Mouse (Mus musculus) layer of hippocampus, postnatal 25 days (tissue): ENCODE results near the gene Pigz. TPM values are rescaled to one million over a fixed set of nuclear protein-coding genes. Genes with fewer than 3 reads are reported as not detected.

Experiments
- DNase-seq, 2 experiments: peaks; one replicate each; pipeline ENCODE4 v3.0.0; 2022; ENCODE audit warnings: mixed read lengths in 2 of 2, low spot score in 1 of 2; ENCODE audit errors: extremely low spot score in 1 of 2
- total RNA-seq, 2 experiments: library from RNA; stranded (reverse); gene quantifications; 2 replicates each; pipeline ENCODE4 v1.2.3; 2021

Pigz gene
- 10 to 100 TPM; 15.4 to 20.9 TPM for total RNA-seq

DNA sequence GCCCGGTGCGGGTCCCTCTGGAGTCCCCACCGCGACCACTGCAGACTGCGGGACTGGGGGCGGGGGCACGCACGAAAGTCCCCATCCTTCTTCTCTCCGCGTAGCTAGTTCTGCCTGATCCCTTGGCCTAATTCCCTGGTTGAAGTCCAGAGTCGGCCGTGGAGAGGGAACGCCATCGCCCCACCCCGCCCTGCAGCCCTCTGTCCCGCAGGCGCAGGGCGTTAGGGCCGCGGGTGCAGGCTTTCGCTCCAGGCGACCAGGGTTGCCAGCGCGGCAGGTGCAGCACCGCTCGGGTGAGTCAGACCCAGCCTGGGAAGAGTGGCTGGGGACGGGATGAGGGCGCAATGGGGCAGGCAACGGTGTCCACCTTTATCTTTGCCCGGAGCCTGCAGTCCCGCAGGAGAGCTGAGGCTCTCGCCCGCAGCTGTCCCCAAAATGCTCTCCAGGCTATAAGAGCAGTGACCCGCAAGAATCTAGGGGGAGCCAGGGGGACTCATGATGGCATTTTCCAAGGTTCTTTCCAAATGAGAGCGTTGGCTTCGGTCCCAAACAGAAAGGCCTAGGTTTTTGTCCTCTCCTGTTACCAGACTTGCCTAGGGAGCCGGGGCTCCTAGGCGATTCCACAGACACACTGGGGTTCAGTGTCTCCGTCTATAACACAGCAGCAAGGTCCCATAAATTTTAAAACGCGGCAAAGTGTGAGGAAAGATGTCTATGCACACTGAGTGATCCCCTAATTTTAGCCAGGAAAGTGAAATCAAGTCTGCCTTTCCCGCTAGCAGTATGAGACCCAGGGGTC lies at the start of gene Pigz:
Gene Pigz, plus strand, starts transcription at position 101 of the 799 bp plus-strand sequence.
- peak in 1 of 2 experiments; percentile 50 for DNase-seq

DNA sequence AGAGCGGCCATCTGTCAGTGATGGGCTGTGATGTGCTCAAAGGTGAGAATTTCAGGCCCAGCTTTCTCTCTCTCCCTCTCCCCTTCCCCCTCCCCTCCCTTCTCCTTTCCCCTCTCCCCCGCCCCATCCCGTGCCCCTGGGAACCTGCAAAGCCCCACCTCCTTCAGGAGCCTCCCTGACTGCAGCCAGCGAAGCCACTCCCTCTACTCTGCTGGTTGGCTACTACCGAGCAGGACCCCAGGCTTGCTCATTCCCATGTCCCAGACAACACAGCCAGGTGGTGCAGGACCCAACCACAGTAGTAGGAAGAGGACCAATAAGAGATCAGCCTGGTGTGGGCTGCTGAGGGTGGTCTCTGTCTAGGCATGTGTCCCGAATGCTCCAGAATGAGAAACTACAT lies 49.7 kb upstream of the Pigz start:
- DNase-seq: no peak

DNA sequence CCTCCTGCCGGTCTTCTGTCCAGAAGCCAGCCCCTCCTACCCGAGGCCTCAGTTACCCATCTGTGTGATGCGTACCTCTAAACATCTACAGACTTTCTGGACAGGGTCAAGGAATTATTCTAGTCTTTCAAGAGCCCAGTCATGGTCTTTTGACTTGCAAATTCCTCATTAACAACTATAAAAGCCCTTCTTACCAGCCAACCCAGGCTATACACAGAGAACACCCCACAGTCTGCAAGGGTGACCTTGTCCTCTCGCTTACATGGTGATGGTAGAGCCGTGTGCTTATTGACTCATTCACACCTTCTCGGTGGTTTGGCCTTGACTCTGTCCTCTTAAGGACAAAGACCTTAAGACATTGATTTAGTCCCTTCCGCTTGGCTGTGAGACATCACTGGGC lies 42.7 kb upstream of the Pigz start:
- DNase-seq: no peak

- DNase-seq: no peak
Observed at GRCm38 (mm10) chr16:31893396-31894141, 40.1 kb upstream of the Pigz start.

GRCm38 (mm10) chr16:31896971-31897774 lies 36.5 kb upstream of the Pigz start:
- no peak for DNase-seq

DNA sequence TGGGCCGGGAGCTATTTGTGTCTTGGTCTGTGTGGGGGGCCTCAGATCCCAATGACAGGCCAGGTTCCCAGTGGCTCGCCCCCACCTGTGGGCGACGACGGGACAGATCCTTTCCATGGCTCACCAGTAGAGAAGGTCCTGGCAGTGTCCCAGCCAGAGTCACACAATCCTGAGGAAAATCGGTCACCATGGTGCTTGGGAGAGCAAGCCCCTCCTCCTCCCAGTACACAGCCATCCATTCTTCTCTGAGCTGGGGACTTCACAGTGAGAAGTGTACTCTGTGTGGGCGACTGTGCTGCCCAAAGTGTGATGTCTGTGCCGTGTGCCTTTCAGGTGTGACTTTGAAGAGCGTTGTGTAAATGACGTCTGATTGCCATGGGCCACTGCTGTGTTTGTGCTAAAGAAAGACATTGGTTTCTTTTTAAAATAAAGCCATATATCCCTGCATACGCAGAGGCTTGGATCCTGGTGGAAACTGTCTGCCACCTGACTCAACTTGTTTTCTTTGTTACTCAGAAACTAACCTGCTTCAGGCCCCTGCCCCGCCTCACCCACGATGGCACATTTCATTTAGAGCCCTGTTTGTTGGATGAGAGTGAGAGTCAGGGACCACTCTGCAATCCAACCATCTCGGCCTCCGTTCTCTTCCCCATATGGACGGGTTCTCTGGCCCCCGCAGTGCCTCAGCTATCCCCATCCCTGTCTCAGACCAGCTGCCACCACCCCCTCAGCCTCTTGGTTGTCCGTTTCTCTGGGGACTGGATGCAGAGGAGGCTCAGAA lies 34.9 kb upstream of the Pigz start:
- DNase-seq: peak; percentile 51 to 61

DNA sequence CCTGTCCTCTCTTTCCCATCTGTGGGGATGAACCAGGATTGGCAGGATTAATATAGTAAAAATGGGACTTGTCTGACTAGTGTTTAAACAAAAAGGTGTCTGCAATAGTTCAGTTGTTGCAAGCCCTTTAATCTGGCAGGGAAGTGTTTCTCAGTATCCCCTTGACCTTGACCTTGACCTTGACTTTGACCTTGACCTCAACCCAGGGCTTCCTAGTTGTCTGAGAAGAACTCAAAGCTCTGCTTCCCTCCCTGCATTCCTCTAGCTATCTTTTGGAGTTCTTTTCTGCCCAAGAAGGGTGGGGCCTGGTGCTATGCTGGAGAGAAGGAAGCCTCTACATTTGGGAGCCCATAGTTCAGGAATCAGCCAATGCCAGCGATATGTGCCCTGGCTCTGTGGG lies 31.8 kb upstream of the Pigz start:
- DNase-seq: no peak

DNA sequence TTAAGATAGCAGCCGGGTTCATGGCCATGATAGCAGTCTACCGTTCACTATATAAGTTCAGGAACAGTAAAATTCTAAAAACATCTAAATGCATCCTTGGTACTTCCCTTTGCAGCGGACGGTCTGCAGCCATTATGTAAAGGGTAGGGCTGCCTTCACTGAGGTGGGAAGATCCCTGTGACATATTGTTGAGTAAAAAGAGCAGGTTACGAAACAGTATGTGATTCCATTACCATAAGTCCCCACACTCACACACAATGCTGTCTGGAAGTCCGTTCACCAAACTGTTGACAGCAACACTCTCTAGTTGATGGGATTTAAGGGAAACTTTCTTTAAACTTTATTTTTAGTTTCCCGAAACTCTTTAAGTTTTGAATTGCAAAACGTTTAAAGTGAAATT lies 30.4 kb upstream of the Pigz start:
- DNase-seq: no peak

- no peak for DNase-seq
Observed at GRCm38 (mm10) chr16:31905331-31905730, 28.3 kb upstream of the Pigz start.

DNA sequence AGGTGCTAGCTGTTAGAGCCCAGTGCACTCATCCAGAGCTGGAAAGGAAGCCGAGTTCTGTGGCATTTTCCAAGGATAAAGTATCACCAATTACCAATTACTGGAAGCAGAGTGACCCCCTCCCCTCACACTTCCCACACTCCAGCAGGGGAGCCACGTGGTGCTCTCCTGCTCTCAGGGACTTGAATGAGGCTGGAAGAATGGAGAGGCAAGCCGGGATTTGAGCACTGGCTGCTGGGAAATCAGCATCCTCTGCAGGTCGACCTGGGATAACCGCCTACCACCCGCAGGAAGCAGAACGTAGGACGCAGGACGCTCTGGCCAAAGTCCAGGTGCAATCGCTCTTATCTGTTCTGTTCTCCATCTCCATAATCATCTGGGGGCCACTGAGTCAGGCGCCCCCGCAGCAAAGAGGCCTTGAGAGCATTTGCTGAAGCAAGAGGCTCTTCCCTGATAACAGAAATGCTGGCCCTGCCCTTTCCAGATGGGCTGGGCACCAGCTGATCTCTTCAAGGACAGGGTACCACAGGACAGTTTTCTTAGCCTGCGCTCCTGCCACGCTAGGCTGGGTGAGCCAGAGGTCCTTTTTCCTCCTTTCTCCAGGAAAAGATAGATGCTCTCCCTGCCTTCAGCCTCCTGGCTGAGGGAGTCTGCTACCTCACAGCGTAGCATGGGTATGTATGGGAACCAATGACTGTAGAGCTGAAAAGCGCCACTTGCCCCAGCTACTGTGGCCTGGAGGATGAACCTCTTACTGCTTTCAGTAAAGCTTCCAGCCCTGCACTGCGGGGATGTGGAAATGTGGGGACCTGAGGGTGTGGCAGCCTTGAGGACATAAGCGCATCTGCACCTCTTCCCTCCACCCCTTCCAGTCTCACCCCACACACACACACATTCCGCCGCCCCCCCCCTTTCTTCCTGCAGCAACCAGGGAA lies 27.5 kb upstream of the Pigz start:
- DNase-seq: no peak

- DNase-seq: no peak
Observed at GRCm38 (mm10) chr16:31906896-31907295, 26.8 kb upstream of the Pigz start.

DNA sequence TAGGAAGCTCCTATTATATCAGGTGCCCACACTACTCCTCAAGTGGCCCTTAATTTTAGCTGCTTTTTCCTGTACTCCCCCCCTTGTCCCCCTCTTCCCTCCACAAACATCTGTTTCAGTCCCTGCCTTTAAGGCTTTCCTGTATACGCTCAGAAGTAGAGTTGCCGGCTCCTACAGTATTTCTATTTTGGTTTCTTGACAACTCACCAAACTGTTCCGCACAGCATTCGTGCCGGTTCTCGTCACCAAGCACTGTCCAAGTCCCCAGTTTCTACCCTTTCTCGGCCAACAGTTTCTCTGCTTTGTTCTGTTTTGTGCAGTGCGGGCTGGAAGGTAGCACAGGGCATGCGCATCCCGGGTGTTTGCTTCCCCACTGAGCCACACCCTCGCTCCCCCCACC lies 24.7 kb upstream of the Pigz start:
- no peak for DNase-seq

DNA sequence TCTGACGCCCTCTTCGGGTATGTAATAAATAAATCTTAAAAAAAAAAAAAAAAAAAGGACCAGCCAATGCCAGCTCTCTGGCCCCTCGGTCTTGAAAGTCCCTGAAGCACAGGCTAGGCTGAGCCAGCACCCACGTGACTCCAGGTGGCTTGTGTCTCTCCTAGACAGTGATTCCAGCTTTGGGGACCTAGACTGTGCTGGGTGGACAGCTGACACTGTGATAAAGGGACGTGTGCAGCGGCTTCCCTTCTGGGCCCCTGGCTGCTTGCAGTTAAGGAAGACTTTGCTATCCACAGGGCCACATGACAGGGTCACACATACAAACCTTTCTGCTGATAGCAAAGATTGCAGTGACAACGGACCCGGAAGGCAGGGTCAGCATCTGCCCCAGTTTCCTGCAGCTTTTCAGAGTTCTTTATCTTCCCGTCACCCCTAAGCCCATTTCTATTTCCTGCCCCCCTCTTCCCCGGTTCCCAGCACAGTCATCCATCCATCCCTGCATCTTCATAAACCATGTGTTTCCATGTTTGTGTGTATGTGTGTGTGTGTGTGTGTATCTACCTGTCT lies 23.3 kb upstream of the Pigz start:
- no peak for DNase-seq

- no peak for DNase-seq
Observed at GRCm38 (mm10) chr16:31917776-31918175, 15.9 kb upstream of the Pigz start.

GRCm38 (mm10) chr16:31918248-31918724 lies 15.4 kb upstream of the Pigz start:
- DNase-seq: peak; percentile 61 to 85

GRCm38 (mm10) chr16:31924368-31924767 lies 9.3 kb upstream of the Pigz start:
- DNase-seq: no peak

DNA sequence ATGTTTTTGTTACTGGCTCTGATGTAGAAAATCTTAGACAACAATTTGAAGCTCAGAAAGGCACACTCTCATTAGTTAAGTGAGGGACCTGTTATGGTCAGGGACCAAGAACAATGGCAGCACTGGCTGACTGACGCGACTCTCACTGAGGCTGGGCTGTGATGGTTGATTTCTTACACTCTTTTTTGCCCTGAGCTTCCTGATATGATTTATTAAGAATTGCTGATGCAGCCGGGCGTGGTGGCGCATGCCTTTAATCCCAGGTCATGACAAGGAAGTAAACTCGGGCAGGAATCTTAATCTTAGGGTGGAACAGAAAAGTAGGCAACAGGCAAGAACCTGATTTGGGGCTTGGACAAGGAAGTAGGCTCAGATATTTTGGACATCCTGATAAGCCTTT lies 7.6 kb upstream of the Pigz start:
- DNase-seq: no peak

- no peak for DNase-seq
Observed at GRCm38 (mm10) chr16:31926547-31927182, 7.0 kb upstream of the Pigz start.
